Mouse (Mus musculus): ENCODE data around the gene Rnf208.

Gene Rnf208

DNA sequence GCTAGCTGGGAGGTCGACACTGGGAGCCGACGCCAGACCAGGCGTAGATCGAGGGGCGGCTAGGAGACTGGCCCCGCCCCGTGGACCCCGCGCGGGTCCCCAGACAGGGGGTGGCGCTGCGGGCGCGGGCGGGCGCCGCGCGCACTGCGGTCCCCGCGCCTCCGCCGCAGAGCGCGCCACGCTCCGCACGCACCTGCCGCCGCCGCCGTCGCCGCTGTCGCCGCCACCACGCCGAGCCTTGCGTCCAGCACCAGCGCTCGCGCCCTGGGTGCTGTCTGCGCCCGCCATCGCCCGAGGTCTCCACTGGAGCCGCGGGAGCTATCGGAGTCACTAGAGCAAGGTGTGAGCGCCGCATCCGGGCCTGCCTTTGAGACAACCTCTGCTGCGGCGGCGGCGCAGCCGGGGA lies at the start of gene Rnf208, which contains the start of gene Cysrt1:
Gene Rnf208 (plus strand): TSS at position 155 of the 406 bp plus-strand sequence.
Gene Cysrt1 (minus strand): TSS at position 352 of the 406 bp plus-strand sequence.
- DNase-seq (ENCODE audit: low spot score) = no peak

DNA sequence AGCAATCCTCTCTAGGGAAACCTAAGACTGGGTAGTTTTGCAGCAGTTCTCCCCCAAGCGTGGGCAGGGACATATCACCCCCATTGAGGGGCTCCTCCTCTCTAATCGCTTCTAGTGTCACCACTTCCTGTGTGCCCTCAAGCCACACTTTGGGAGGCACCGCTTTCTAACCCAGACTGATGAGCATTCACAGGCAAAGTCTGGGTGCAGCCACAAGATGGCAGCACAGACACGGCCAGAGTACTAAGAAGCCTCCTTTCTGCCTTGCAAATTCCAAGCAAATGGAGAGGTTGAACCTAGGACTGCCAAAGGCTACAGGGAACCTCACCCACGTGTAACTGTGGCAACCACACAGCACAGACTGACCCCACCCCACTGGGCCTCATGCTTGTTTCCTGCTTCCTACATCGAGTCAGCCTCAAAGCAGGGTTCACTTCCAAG lies 48.7 kb upstream of the Rnf208 start:
- peak; percentile 63 for DNase-seq (ENCODE audit: low spot score)

DNA sequence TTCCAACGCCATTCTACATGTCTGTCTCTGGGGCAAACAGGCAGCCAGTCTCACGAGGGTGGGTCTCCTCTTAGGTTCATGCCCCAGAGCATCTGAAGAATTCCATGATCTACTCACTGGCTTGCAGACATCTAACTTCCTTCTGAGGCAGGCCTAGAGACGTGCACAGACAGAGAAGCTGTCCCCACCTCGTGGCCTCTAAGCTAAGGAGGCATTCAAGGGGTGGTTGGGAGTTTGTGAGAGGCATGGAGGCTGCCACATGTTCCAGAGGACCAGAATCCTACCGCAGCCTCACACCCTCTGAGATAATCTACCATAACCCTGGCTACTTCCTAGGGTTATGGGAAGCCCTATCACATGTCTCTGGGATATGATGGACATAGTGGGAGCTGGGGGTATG lies 48.0 kb upstream of the Rnf208 start:
- no peak for DNase-seq (ENCODE audit: low spot score)

DNA sequence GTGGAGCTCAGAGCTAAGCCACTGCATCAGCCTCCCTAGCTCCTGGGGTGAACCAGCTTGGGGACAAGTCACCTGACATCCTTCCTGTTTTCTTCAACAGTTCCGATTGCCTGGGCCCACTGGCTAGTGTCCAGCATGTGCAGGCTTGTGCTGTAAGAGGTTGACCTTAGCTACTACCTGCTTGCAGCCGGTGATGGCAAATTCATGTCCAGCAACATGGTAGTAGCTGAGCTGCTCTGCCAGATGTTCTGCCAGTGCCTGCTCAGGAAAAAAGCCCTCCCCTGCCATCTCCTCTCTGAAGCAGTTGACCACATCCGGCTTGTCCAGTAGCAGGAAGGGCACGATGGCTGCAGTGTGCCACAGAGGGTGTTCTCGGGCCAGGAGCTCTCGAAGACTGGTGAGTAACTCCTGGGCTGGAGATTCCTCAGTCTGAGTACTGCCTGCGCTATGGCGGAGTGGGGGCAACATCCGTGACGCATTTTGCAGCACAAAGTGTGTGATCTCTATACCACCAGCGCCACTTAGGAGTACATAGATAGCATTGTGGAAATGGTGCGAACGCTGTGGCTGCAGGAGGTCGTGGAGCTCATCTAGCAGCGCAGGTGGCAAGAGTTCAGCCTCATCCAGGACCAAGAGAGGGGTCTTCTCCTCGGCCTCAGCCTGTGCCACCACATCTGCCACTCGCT lies 47.4 kb upstream of the Rnf208 start:
- no peak for DNase-seq (ENCODE audit: low spot score)

DNA sequence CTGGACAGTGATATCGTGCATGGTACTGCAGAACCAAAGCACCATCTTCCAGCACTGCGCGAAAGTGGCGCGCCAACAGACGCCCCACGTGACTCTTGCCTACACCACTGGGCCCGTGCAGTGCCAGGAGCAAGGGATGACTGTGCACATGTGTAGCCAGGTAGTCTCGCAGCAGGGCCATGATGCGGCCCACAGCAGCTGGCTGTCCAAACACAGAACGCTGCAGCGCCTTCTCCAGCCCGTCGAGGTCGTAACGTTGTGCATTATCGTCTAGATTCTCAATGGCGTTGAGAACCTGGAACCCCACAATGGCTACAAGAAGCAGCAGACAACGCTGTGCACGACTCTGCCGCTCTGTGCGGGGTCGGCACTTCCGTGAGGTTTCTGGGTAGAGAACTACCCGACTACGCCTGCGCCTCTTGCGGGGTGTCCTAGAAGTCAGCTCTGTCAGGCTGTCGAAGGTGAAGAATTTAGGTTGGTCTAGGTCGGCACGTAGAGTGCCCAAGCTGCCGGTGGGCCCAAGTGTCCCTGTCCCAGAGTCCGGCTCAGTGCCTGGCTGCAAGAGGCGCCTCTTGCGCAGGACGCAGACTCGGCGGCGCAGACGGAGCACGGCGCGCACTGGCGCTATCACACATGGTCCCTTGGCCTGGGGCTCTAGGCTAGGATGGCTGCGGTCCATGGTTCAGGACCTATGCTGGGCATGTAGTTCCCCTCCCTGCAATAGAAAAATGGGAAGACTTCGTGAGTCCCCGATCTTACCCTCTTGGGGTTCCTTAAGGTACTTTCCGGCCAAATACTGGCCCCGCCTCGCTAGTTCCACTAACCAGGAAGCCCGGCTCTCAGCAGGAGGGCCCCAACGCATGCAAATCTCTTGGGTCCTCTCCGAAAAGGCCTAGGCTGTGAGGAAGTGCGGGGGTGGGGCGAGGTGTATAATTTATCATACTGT lies 46.6 kb upstream of the Rnf208 start:
- DNase-seq (ENCODE audit: low spot score) = no peak

DNA sequence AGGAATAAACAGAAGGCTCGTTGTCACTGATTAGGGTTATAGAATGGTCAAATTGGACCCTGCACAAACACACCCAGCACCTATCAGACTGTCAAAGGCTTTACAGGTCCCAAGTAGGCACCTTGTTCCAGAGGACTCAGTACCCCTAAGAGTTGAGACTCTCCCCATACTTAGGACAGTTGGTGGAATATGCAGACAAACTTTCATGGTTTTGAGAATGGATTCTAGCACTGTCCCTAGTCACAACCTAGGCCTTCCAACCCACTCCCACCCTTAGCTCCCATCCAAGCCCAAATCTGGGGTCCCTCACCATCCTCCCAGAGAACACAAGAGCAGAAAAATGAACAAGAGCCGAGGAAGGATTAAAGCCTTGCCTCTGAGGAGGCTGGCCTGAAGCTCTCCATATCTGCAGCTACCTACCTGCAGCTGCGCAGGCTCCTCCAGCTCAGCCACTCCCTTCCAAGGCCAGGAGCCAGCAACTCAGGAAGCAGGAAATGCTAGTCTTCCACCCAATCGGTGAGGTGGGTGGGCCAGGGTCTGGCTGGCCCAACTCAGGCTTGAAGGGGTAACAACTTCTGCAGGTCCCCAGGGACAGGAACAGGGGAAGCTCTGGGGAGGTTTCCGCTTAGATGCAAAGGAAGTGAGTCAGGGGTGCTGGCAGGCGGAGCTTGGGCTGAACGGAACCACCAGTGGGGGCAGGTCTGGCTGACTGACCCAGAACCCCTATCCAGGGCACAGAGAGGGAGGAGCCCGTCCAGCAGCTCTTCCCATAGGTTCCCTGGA lies 45.7 kb upstream of the Rnf208 start, which contains the start of gene Tor4a:
Gene Tor4a (minus strand): TSS at position 715 of the 783 bp plus-strand sequence.
- DNase-seq (ENCODE audit: low spot score) = no peak

DNA sequence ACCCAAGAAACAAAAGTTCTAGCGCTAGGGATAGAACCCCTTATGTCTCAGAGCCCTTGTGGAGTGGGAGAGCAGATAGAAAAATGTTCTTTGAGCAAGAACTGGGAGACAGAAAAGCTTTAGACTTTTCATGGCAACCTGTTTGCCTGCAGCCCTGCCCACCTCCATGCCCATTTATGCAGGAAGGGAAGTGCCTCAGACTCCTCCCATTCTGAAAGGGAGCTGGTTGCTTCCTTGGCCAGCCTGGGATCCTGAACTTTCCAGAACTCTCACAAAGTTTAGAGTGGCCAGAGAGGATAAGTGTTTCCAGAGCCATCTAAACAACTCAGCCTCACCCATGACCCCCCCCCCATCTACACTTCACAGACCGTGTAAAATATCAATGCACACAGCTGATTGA lies 44.9 kb upstream of the Rnf208 start:
- no peak for DNase-seq (ENCODE audit: low spot score)

DNA sequence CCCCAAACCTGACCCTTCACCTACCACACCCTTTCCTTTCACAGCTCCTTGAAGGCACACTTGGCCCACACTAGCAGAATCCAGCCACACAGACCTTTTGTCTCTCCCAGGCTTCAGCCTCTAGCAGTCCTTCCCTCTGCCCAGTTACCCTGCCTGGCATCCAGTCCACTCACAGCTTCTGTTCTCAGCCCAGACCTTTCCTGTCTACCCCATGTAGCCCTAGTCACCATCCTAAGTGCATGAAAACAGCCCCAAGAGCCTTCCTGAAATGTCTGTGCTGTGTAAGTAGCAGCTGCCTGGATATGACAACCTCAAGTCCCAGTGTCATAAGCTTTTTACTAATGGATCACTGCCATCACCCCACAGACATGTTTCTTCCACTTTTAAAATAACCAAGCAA lies 44.1 kb upstream of the Rnf208 start:
- DNase-seq (ENCODE audit: low spot score) = no peak

DNA sequence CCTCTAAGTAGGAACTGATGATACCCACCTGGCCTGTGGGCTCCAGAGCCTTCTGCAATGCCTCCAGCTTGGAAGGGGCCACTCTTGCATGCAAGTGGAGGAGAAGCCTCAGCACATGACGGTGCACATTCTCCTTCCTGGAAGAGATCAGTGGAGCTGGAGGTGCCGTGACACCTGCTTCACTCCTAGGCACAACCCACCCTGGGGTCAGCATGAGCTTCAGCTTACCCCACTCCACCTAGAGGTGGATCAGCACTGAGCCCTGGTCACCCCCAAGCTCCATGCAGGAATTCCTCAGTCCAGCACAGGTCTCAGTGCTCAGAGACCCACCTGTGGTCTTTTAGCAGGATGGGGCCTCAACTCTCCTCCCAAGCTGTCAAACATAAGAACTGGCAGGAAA lies 41.4 kb upstream of the Rnf208 start:
- no peak for DNase-seq (ENCODE audit: low spot score)

DNA sequence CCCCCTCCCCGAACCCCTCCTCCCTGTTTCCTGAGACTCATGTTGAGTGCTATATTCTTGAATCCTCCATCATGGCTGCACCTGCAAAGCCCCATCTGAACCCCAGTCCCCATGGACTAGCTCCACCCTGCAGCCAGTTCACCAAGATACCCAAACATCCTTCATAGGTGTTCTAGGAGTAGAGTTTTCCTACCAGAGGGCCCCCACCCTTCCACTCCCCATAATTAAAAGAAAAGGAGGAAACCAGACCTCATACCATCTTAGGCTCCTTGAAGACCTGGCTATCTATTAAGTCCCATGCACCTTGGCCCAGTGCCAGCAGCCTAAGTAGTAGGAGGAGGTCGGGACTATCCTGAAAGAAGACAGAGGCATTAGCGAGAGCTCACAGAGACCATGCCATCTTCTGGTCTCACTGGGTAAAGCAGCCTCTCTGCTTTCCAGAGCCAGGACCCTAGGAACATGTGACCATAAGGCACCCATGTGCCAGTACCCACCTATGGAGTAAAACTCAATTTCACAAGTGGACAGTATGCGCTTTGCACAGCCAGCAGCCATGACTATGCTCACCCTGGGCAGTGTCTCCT lies 38.3 kb upstream of the Rnf208 start:
- no peak for DNase-seq (ENCODE audit: low spot score)

DNA sequence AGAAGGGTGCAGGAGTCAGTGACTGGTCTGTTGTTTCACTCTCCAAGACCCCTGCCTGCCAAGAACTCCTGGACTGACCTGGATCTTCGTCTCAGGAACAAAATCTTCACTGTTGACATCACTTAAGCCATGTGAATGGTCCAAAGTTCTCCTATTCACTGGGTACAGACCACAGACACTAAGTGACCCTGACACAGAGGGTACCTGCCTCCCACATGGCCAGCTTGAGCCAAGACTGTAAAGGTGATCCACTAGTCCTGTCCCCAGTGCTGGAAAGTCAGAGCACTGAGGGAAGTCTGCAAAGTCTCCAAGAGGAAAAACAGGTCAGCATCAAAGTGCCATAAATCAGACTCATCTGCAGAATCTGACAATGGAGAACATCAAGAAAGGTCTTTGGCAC lies 34.5 kb upstream of the Rnf208 start:
- DNase-seq (ENCODE audit: low spot score) = no peak

DNA sequence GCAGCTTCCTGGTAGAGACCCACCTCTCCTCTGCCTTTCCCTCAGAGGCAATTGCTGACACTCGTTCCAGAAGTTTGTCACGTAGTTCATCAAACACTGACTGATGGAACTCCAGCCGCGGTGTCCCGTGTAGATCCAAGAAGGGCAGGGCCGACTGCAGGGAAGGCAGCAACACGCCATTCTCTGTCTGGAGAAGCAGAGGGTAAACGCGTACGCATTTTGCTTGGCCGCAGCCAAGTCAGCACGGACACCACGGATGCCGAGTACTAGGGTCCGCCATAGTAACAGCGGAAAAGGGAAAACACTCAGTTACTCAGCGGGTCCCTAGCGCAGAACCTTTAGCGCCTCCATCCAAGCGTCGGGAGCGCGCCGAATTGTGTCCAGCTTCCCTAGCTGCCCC lies 31.4 kb upstream of the Rnf208 start:
- no peak for DNase-seq (ENCODE audit: low spot score)

DNA sequence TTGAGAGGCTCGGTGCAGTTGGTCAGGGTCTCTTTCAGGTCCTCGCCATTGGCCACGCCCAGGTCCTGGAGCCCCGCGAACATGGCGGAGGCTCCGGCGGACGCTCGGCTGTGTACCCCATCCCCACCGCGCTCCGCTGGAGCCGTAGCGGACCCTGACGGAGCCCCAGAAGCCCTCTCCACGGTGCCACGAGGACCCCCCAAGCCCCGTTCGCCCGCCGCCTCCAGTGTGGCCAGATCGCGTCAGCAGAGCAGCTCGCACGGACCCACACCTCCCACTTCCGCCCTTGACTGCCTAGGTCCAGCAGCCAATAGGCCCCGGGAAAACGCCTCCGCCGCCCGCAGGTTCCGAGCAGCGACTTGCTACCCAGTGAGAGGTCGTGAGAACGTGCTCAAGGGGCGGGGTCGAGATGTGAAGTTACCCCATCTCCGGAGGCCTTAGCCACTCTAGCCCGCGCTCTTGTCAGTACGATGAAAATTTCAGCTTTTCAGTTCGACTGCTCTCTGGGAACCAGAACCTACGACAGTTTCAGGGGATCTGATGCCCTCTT lies 30.9 kb upstream of the Rnf208 start, which contains the start of gene Nelfb:
Gene Nelfb (minus strand): TSS at position 369 of the 550 bp plus-strand sequence.
- peak; percentile 51 for DNase-seq (ENCODE audit: low spot score)

DNA sequence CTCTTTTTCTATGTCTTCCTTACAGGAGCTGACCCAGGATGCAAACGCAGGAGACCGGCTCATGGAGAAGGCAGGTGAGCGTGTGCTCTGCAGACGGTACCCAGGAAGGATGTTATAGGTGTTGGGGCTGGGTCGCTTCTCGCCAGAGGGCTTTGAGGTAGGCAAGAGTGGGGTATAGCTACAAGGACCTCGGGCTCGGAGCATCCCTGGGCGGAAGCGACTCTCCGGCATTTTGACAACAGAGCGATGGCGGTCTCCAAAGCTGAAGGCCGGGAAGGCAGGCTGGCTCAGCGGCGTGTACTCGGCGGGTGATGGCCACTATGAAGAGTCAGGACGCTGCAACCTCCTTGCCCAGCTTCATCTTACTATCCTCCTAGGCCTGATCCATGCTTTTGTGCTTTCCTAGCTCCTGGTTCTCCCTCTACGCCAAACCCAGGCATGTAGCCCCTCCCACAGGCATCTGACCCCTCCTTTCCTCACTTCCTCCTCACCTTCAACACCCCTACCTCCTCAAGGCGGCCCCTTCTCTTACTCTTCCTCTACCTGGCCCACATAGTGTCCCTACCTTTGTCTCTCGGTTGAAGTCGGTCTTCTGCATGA lies 28.7 kb upstream of the Rnf208 start:
- no peak for DNase-seq (ENCODE audit: low spot score)

DNA sequence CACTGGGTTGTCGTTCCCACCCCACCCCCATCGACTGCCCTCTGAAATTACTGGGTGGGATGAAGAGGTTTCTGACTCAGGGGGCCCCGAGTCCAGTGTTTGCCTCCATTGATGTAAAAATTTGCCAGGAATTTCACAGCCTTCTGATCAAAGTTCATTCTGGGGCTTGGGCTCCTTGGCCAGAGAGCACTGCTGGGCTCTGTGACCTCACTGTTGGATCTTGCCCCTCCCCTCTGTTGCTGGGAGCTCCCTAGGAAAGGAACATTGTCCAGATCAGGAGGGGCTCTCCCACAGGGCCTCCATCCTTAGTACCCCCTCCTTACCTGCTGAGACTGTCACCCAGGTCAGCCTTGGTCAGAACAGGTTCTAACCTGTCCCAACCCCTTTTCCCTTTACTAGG lies 27.6 kb upstream of the Rnf208 start, which contains the start of gene Stpg3:
Gene Stpg3 (minus strand): TSS at position 194 of the 400 bp plus-strand sequence.
- DNase-seq (ENCODE audit: low spot score) = no peak

DNA sequence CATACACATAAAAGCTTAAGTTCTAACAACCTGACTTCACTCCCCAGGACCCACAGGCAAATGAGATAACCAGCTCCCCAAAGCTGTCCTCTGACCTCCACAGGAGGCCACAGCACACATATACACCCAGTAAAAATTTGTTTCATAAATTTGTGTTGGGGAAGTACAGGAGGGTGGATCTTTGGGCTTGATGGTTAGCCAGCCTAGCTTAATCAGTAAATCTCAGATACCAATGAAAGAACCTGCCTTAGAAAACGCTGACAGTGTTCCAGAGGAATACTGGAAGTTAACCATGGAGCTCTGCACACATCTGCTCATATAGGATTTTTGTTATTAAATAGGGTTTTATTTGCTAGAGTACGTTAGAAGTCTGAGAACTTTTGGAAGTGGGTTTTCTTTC lies 24.4 kb upstream of the Rnf208 start:
- no peak for DNase-seq (ENCODE audit: low spot score)

DNA sequence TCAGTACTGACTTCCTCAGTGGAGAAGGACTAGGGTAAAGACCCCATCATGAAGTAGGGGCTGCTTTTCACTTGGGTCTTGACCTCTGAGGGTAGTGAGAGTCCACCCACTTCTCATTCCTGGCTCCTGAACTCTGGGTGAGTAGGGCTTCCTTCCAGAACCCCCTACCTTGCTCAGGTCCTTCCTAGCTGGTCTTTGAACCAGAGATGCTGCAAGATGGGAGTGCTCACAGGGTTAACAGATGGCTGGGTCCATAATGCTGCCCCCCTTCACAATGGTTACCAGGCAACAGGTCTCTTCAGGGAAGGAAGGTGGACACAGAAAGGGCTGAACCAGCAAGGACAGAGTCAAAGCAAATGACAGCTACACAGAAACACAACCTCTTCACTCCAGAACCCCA lies 23.6 kb upstream of the Rnf208 start, which contains the start of gene Fam166a:
Gene Fam166a (plus strand): TSS at position 301 of the 400 bp plus-strand sequence.
- DNase-seq (ENCODE audit: low spot score) = no peak

DNA sequence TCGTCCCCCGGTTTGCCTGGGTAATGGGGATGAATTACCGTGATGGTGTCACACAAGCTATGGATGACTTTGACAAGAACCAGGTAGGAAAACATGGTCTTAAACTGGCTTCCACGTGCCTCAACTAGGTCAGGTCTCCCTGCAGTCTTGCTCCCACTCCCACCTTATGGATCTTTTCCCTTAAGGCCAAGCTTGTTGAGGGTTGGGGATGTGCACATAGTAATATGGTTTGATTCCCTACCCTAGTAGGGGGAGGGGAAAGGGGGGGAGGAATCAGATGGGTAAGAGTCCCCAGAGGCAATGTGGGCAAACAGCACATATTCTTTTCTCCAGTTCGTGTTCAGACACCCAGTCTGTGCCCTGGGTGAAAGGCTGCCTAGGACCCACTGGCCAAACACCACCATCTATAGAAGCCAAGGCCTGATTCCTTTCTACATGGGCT lies 20.7 kb upstream of the Rnf208 start:
- DNase-seq (ENCODE audit: low spot score) = no peak

DNA sequence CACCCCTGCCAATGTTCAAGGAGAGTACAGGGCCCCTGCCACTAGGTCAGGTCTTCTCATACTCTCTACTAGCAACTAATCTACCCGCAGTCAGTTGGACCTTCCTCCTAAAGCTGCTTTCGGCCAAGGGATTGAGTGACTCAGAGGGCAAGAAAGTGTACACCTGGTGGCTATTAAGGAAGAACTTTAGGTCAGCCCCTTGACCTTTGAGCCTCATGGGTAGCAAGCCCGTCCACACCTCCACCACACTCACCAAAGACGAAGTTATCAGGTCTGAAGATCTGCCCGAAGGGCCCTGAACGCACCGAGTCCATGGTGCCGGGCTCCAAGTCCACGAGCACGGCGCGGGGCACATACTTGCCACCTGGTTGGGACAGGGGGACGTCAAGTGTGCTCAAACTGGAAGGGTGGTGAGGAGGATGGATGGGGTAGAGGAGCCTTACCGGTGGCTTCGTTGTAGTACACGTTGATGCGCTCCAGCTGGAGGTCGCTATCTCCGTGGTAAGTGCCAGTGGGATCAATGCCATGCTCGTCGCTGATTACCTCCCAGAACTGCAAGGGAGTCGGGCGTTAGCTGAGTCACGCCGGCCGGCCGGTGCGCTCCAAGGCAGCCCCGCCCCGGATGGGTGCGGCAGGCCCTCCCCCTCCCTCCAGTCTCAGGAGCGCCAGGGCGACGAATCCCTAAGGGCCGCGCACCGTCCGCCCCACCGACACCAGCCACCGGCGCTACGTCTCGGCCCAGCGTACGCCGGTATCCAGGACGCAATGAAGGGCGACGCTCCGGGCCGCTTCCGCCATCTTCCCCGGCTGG lies 18.2 kb upstream of the Rnf208 start:
- DNase-seq (ENCODE audit: low spot score) = no peak

DNA sequence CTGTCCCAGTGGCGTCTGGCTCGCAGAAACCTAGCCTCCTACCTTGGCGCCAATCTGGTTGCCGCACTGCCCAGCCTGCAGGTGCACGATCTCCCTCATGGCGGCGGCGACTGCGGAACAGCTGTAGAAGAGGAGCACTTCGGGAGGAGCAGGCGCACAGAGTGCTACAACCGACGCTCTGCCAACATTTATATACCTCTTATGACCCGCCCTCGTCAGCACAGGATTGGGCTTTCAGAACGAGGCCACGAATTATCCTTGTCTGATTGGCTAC lies 17.6 kb upstream of the Rnf208 start, which contains the start of gene Tubb4b:
Gene Tubb4b (minus strand): TSS at position 211 of the 274 bp plus-strand sequence.
- no peak for DNase-seq (ENCODE audit: low spot score)

Measured in layer of hippocampus, adult 9-10 months (tissue).